Mouse (Mus musculus) MEL (cell line): ENCODE measurements around the gene Cyth3. TPM values are rescaled to one million over a fixed set of nuclear protein-coding genes. Genes with fewer than 3 reads are reported as not detected.

ENCODE experiments used
- DNase-seq: peaks from one replicate; pipeline ENCODE4 v3.0.0; 2011; ENCODE audit warnings: low read depth, low spot score
- H3K27ac ChIP-seq: 2 replicates; pipeline ENCODE4 v1.5.1; 2012; ENCODE audit warnings: low read depth, mild to moderate bottlenecking, control low read depth, low read length, moderate library complexity; ENCODE audit not compliant: control insufficient read depth
- H3K27me3 ChIP-seq, 2 experiments: fragments of 150-350 bp in 1 of 2; sonication (generic) in 1 of 2; 2 replicates each; pipeline ENCODE4 v1.6.1; 2012; ENCODE audit warnings: low read length in 2 of 2, mild to moderate bottlenecking in 2 of 2, improper control_type of control experiment in 1 of 2, moderate library complexity in 1 of 2; ENCODE audit not compliant: insufficient read depth in 2 of 2, control insufficient read depth in 1 of 2
- H3K36me3 ChIP-seq, 2 experiments: 2 replicates each; pipeline ENCODE4 v1.6.1; 2012 to 2014; ENCODE audit warnings: low read length in 2 of 2, improper control_type of control experiment in 1 of 2, inconsistent platforms in 1 of 2, mild to moderate bottlenecking in 1 of 2; ENCODE audit not compliant: insufficient read depth in 2 of 2, control insufficient read depth in 1 of 2
- H3K4me1 ChIP-seq, 2 experiments: fragments of 150-350 bp in 1 of 2; sonication (generic) in 1 of 2; 2 replicates each; pipeline ENCODE4 v1.6.1; 2012; ENCODE audit warnings: low read length in 2 of 2, improper control_type of control experiment in 1 of 2, mild to moderate bottlenecking in 1 of 2; ENCODE audit not compliant: insufficient read depth in 2 of 2, control insufficient read depth in 1 of 2
- H3K4me3 ChIP-seq, 2 experiments: fragments of 150-350 bp in 1 of 2; sonication (generic) in 1 of 2; 2 replicates each; pipeline ENCODE4 v1.5.1; 2012; ENCODE audit warnings: low read depth in 2 of 2, low read length in 2 of 2, mild to moderate bottlenecking in 2 of 2, moderate library complexity in 2 of 2, control low read depth in 1 of 2, improper control_type of control experiment in 1 of 2; ENCODE audit not compliant: control insufficient read depth in 1 of 2, insufficient read depth in 1 of 2
- H3K79me2 ChIP-seq: 2 replicates; pipeline ENCODE4 v1.6.1; 2012; ENCODE audit warnings: mild to moderate bottlenecking, low read length, moderate library complexity; ENCODE audit not compliant: control insufficient read depth, poor library complexity, insufficient read depth
- H3K9ac ChIP-seq: 2 replicates; pipeline ENCODE4 v1.6.1; 2012; ENCODE audit warnings: low read depth, mild to moderate bottlenecking, control low read depth, low read length, moderate library complexity; ENCODE audit not compliant: control insufficient read depth, poor library complexity, severe bottlenecking
- H3K9me3 ChIP-seq: fragments of 150-350 bp; sonication (generic); replicated peaks from 2 replicates; pipeline ENCODE4 v1.6.1; 2012; ENCODE audit warnings: mild to moderate bottlenecking, low read length, improper control_type of control experiment, moderate library complexity; ENCODE audit not compliant: insufficient read depth
- BHLHE40 ChIP-seq: IDR thresholded peaks from 2 replicates; pipeline ENCODE4 v1.6.1; 2012; ENCODE audit warnings: low read depth, mild to moderate bottlenecking, inconsistent platforms, low read length, improper control_type of control experiment, borderline replicate concordance
- CHD2 ChIP-seq: IDR thresholded peaks from 2 replicates; pipeline ENCODE4 v1.6.1; 2011; ENCODE audit warnings: low read length, improper control_type of control experiment
- E2F4 ChIP-seq: IDR thresholded peaks from 2 replicates; pipeline ENCODE4 v1.6.1; 2011; ENCODE audit warnings: low read depth, low read length, improper control_type of control experiment, borderline replicate concordance
- ELF1 ChIP-seq: IDR thresholded peaks from 2 replicates; pipeline ENCODE4 v1.6.1; 2014; ENCODE audit warnings: low read depth, mild to moderate bottlenecking, inconsistent platforms, low read length, improper control_type of control experiment, moderate library complexity
- EP300 ChIP-seq, 2 experiments: IDR thresholded peaks; 2 replicates each; pipeline ENCODE4 v1.6.1; 2011; ENCODE audit warnings: improper control_type of control experiment in 2 of 2, low read length in 2 of 2, low read depth in 1 of 2, mild to moderate bottlenecking in 1 of 2
- ETS1 ChIP-seq: IDR thresholded peaks from 2 replicates; pipeline ENCODE4 v1.6.1; 2012; ENCODE audit warnings: low read depth, mild to moderate bottlenecking, inconsistent platforms, low read length, improper control_type of control experiment, moderate library complexity
- GATA1 ChIP-seq: IDR thresholded peaks from 2 replicates; pipeline ENCODE4 v1.6.1; 2011; ENCODE audit warnings: low read depth, low read length, improper control_type of control experiment
- HCFC1 ChIP-seq: IDR thresholded peaks from 2 replicates; pipeline ENCODE4 v1.6.1; 2012; ENCODE audit warnings: low read depth, mild to moderate bottlenecking, inconsistent platforms, low read length, improper control_type of control experiment, moderate library complexity
- JUND ChIP-seq: IDR thresholded peaks from 2 replicates; pipeline ENCODE4 v1.6.1; 2011; ENCODE audit warnings: low read depth, mild to moderate bottlenecking, improper control_type of control experiment, low read length
- KAT2A ChIP-seq: conservative IDR thresholded peaks from 2 replicates; pipeline ENCODE4 v1.6.1; 2012; ENCODE audit warnings: low read depth, low read length, improper control_type of control experiment, inconsistent platforms
- MAX ChIP-seq: IDR thresholded peaks from 2 replicates; pipeline ENCODE4 v1.6.1; 2011; ENCODE audit warnings: low read length, improper control_type of control experiment
- MAZ ChIP-seq: IDR thresholded peaks from 2 replicates; pipeline ENCODE4 v1.6.1; 2012; ENCODE audit warnings: low read depth, mild to moderate bottlenecking, inconsistent platforms, low read length, improper control_type of control experiment
- MXI1 ChIP-seq: IDR thresholded peaks from 2 replicates; pipeline ENCODE4 v1.6.1; 2011; ENCODE audit warnings: mild to moderate bottlenecking, low read depth, low read length, improper control_type of control experiment
- MYB ChIP-seq: IDR thresholded peaks from 2 replicates; pipeline ENCODE4 v1.6.1; 2011; ENCODE audit warnings: mild to moderate bottlenecking, low read depth, low read length, improper control_type of control experiment
- MYC ChIP-seq: IDR thresholded peaks from 2 replicates; pipeline ENCODE4 v1.6.1; 2011; ENCODE audit warnings: low read depth, mild to moderate bottlenecking, low read length, improper control_type of control experiment, moderate library complexity
- NRF1 ChIP-seq: IDR thresholded peaks from 2 replicates; pipeline ENCODE4 v1.6.1; 2014; ENCODE audit warnings: low read depth, mild to moderate bottlenecking, inconsistent platforms, low read length, improper control_type of control experiment, moderate library complexity; ENCODE audit not compliant: poor library complexity, insufficient read depth, severe bottlenecking
- POLR2A ChIP-seq, 2 experiments: IDR thresholded peaks; 2 replicates each; pipeline ENCODE4 v1.6.1; 2011 to 2012; ENCODE audit warnings: low read length in 2 of 2, mild to moderate bottlenecking in 2 of 2, control low read depth in 1 of 2, improper control_type of control experiment in 1 of 2, low read depth in 1 of 2, moderate library complexity in 1 of 2; ENCODE audit not compliant: control insufficient read depth in 1 of 2, insufficient read depth in 1 of 2, poor library complexity in 1 of 2
- POLR2AphosphoS5 ChIP-seq: IDR thresholded peaks from 2 replicates; pipeline ENCODE4 v1.6.1; 2012; ENCODE audit warnings: low read depth, borderline replicate concordance, mild to moderate bottlenecking, inconsistent platforms, low read length, moderate library complexity, mixed read lengths
- RAD21 ChIP-seq: IDR thresholded peaks from 2 replicates; pipeline ENCODE4 v1.6.1; 2011; ENCODE audit warnings: mild to moderate bottlenecking, low read depth, low read length, improper control_type of control experiment
- SIN3A ChIP-seq: IDR thresholded peaks from 2 replicates; pipeline ENCODE4 v1.6.1; 2012; ENCODE audit warnings: low read length, improper control_type of control experiment, inconsistent platforms
- TAL1 ChIP-seq: IDR thresholded peaks from 2 replicates; pipeline ENCODE4 v1.6.1; 2012; ENCODE audit warnings: mild to moderate bottlenecking, inconsistent platforms, low read length, moderate library complexity, mixed read lengths
- TBP ChIP-seq: IDR thresholded peaks from 2 replicates; pipeline ENCODE4 v1.8.0; 2011; ENCODE audit warnings: low read depth, low read length, improper control_type of control experiment
- TCF12 ChIP-seq: IDR thresholded peaks from 2 replicates; pipeline ENCODE4 v1.6.1; 2014; ENCODE audit warnings: low read depth, mild to moderate bottlenecking, inconsistent platforms, low read length, improper control_type of control experiment, moderate library complexity
- USF2 ChIP-seq, 2 experiments: IDR thresholded peaks; 2 replicates each; pipeline ENCODE4 v1.6.1; 2011 to 2012; ENCODE audit warnings: improper control_type of control experiment in 2 of 2, low read length in 2 of 2, borderline replicate concordance in 1 of 2, inconsistent platforms in 1 of 2, low read depth in 1 of 2, mild to moderate bottlenecking in 1 of 2; ENCODE audit not compliant: insufficient read depth in 1 of 2
- ZC3H11A ChIP-seq: IDR thresholded peaks from 2 replicates; pipeline ENCODE4 v1.6.1; 2012; ENCODE audit warnings: low read depth, mild to moderate bottlenecking, inconsistent platforms, low read length, improper control_type of control experiment
- ZKSCAN1 ChIP-seq: IDR thresholded peaks from 2 replicates; pipeline ENCODE4 v1.6.1; 2012; ENCODE audit warnings: low read depth, mild to moderate bottlenecking, inconsistent platforms, low read length, improper control_type of control experiment, moderate library complexity
- ZMIZ1 ChIP-seq: IDR thresholded peaks from 2 replicates; pipeline ENCODE4 v1.6.1; 2012; ENCODE audit warnings: low read depth, mild to moderate bottlenecking, inconsistent platforms, low read length, improper control_type of control experiment, moderate library complexity
- ZNF384 ChIP-seq: IDR thresholded peaks from 2 replicates; pipeline ENCODE4 v1.6.1; 2012; ENCODE audit warnings: low read depth, mild to moderate bottlenecking, inconsistent platforms, low read length, improper control_type of control experiment
- polyA plus RNA-seq, 2 experiments: library from polyadenylated mRNA; stranded (reverse) in 1 of 2; unstranded in 1 of 2; fragments of >175 nt in 1 of 2; fragments of >200 nt in 1 of 2; gene quantifications; 2 replicates each; pipeline versions ENCODE4 v1.2.1 to v1.2.4; 2012; ENCODE audit warnings: low replicate concordance in 2 of 2, low read depth in 1 of 2; ENCODE audit not compliant: insufficient read length in 2 of 2, insufficient read depth in 1 of 2, missing spikeins in 1 of 2
- total RNA-seq: library from RNA; depleted of rRNA; stranded (reverse); fragments of 300-350 nt; gene quantifications from 2 replicates; pipeline ENCODE4 v1.2.3, GENCODE M21; 2012

Gene Cyth3
- total and polyA plus RNA-seq, 3 experiments: 41.1 to 44.9 TPM; not detected in 1

- 0 out of 2 replicates have a peak overlapping the region, but pooled peaks have one; percentile 29 for H3K27ac ChIP-seq
- H3K27me3 ChIP-seq: no peaks in the 10 kb centered on the region; a peak in 2 of 4 replicates
- H3K4me3 ChIP-seq: peak overlapping the region; percentile 65 to 85
- no peaks in the 10 kb centered on the region for H3K9me3 ChIP-seq
- peak overlapping the region; percentile 59 for H3K9ac ChIP-seq
- no peak for TF ChIP-seq POLR2A (IDR thresholded peaks at IDR 0.05; ENCODE audit: control insufficient read depth in 1 of 2, insufficient read depth in 1 of 2, low read depth in 1 of 2, low read length in 2 of 2, poor library complexity in 1 of 2)
- TF ChIP-seq ZKSCAN1: no peak
- TF ChIP-seq EP300 (IDR thresholded peaks at IDR 0.05; ENCODE audit: low read depth in 1 of 2, low read length in 2 of 2): no peak
- peak; percentile 23; the same call in 1 of the 2 replicates for TF ChIP-seq MXI1
- no peak for TF ChIP-seq NRF1
- no peak for TF ChIP-seq ZNF384
- TF ChIP-seq HCFC1: no peak
- TF ChIP-seq BHLHE40: no peak
- no peak for TF ChIP-seq CHD2
- no peak for TF ChIP-seq ELF1
- TF ChIP-seq MAX: no peak
- no peak for TF ChIP-seq GATA1
- 0 out of 2 replicates have a peak, but pooled peaks have one; percentile 15 for TF ChIP-seq SIN3A
- TF ChIP-seq MYC: no peak
- no peak for TF ChIP-seq MYB
- TF ChIP-seq TBP: no peak
- TF ChIP-seq JUND: no peak
- H3K36me3 ChIP-seq: peaks cover 2 to 16% of the 10 kb centered on the region in 2 experiments
- H3K4me1 ChIP-seq: peaks cover 5 to 10% of the 10 kb centered on the region in 2 experiments
- DNase-seq: peak; percentile 55
- peaks cover 18% of the 10 kb centered on the region for H3K79me2 ChIP-seq
Measured at GRCm38 (mm10) chr5:143730915-143731314, 108.7 kb downstream of the Cyth3 start.

- Histone ChIP-seq H3K27ac (peak overlapping the region; percentile 44; the same call in 1 of the 2 replicates), H3K9ac (peak overlapping the region; percentile 82), H3K36me3 (peaks cover 2 to 16% of the 10 kb centered on the region in 2 experiments), H3K27me3 (peaks cover 0 to 1% of the 10 kb centered on the region in 2 experiments; a peak in 2 of 4 replicates), H3K9me3 (no peaks in the 10 kb centered on the region), H3K4me1 (peaks cover 5 to 10% of the 10 kb centered on the region in 2 experiments), H3K4me3 (peak overlapping the region; percentile 61 to 85), H3K79me2 (peaks cover 18% of the 10 kb centered on the region)
- TF ChIP-seq MYB (no peak), ZC3H11A (no peak), USF2 (IDR thresholded peaks at IDR 0.05; ENCODE audit: borderline replicate concordance in 1 of 2, insufficient read depth in 1 of 2, low read depth in 1 of 2, low read length in 2 of 2) (no peak), KAT2A (no peak), MAX (no peak), ETS1 (no peak), HCFC1 (no peak), E2F4 (no peak), POLR2AphosphoS5 (no peak), MAZ (no peak), ZMIZ1 (no peak), TCF12 (no peak), TAL1 (no peak), TBP (no peak), RAD21 (no peak), CHD2 (no peak)
- DNase-seq: peak; percentile 45
Measured at GRCm38 (mm10) chr5:143731483-143732112, 109.4 kb downstream of the Cyth3 start.
